Mouse (Mus musculus) stomach, embryonic 16.5 days (tissue): ENCODE data around the gene Poln. TPM values are rescaled to one million over a fixed set of nuclear protein-coding genes. Genes with fewer than 3 reads are reported as not detected.

ENCODE experiments used
- ATAC-seq: fragments of 200-750 bp; cut with Nextera tagmentation; 2 replicates; pipeline ENCODE4 v1.8.0; 2017; ENCODE audit warnings: moderate number of reproducible peaks, moderate TSS enrichment; ENCODE audit not compliant: insufficient read depth, low FRiP score
- H3K27ac ChIP-seq: fragments of 300-500 bp; sonication (generic); 2 replicates; pipeline ENCODE4 v1.5.1; 2014; ENCODE audit warnings: low read length
- H3K27me3 ChIP-seq: fragments of 300-500 bp; sonication (generic); 2 replicates; pipeline ENCODE4 v1.6.1; 2014; ENCODE audit warnings: low read length, control low read depth, mixed read lengths; ENCODE audit not compliant: control insufficient read depth, insufficient read depth
- H3K36me3 ChIP-seq: fragments of 300-500 bp; sonication (generic); 2 replicates; pipeline ENCODE4 v1.6.1; 2014; ENCODE audit warnings: low read length; ENCODE audit not compliant: control insufficient read depth, insufficient read depth
- H3K4me1 ChIP-seq: fragments of 300-500 bp; sonication (generic); 2 replicates; pipeline ENCODE4 v1.6.1; 2014; ENCODE audit warnings: low read length, control low read depth, mixed read lengths; ENCODE audit not compliant: control insufficient read depth, insufficient read depth
- H3K4me2 ChIP-seq: fragments of 300-500 bp; sonication (generic); 2 replicates; pipeline ENCODE4 v1.6.1; 2014; ENCODE audit warnings: low read depth, low read length, mixed read lengths
- H3K4me3 ChIP-seq: fragments of 300-500 bp; sonication (generic); replicated peaks from 2 replicates; pipeline ENCODE4 v1.5.1; 2014; ENCODE audit warnings: mild to moderate bottlenecking, low read length
- H3K9ac ChIP-seq: fragments of 300-500 bp; sonication (generic); 2 replicates; pipeline ENCODE4 v1.6.1; 2014; ENCODE audit warnings: low read length
- H3K9me3 ChIP-seq: fragments of 300-500 bp; sonication (generic); replicated peaks from 2 replicates; pipeline ENCODE4 v1.6.1; 2016; ENCODE audit warnings: low read length, control low read depth; ENCODE audit not compliant: control insufficient read depth
- WGBS: fragments of 180-500 bp; shearing (Covaris S2); extraction: QIAGEN DNeasy Blood & Tissue Kit; methylation state at CpG from one replicate; pipeline ENCODE4 v1.1.7; 2014; 5-methylcytosine and 5-hydroxymethylcytosine counted together
- polyA plus RNA-seq: library from polyadenylated mRNA; unstranded; fragments of >200 nt; fragmentation: Nextera tagmentation; extraction: Ambion mirVana; gene quantifications from 2 replicates; pipeline ENCODE4 v1.2.1, GENCODE M21; 2015

The Poln gene
- polyA plus RNA-seq, 1 experiment from 2014 or later: 1.1 TPM

DNA sequence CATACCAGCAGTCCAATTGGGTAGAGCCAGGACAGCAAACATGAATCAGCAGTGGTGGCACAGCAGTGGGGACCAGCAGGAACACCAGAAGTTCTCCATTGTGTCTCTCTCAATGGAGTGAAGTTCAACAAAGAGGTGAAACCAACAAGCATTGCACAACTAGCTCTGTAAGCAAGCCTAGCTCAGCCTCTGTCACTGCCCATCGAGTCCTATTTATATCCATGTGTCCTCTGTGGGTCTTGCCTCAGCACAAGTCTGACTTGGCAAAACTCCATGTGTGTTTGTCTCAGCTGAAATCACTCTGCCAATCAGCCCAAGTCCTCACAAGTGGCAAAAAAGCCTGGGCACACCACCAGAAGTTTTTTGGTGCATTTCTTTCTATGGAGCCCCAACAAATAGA, 63.6 kb downstream of the Poln start:
- WGBS: 65% methylated on average over 1 of the region's 1 CpGs
- Histone ChIP-seq H3K4me1 (no peaks in the 10 kb centered on the region), H3K9me3 (no peaks in the 10 kb centered on the region), H3K4me3 (no peak overlapping the region), H3K27ac (no peak overlapping the region), H3K4me2 (no peak overlapping the region), H3K36me3 (no peaks in the 10 kb centered on the region), H3K27me3 (no peaks in the 10 kb centered on the region), H3K9ac (no peak overlapping the region)
- ATAC-seq: no peak

- no peaks in the 10 kb centered on the region for H3K27me3 ChIP-seq
- H3K4me1 ChIP-seq: no peaks in the 10 kb centered on the region
- WGBS: 26% methylated on average over 1 of the region's 1 CpGs
- H3K9ac ChIP-seq: no peak overlapping the region
- H3K4me3 ChIP-seq: no peak overlapping the region
- no peaks in the 10 kb centered on the region for H3K9me3 ChIP-seq
- no peak overlapping the region for H3K27ac ChIP-seq
- H3K36me3 ChIP-seq: no peaks in the 10 kb centered on the region
- H3K4me2 ChIP-seq: no peak overlapping the region
- ATAC-seq: no peak
Observed at GRCm38 (mm10) chr5:34097333-34097732, 71.9 kb downstream of the Poln start.

DNA sequence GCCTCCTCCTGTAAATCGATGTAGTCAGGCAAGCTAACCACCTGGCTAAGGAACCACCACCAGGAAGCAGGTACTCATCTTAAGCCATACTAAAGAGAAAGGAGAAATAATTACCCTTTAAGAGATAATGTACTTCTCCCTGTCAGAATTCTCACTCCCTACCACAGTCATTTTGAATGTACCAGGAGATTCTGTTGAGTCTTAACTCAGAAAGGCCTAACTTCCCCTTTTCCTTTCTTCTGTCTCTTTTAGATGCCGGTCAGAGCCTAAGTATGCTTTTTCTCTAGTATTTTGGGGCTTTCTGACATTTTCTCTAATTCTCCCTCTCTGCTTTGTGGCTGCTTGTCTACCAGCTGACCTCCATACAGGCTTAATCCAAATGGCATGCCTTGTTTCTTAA, 76.2 kb downstream of the Poln start:
- ATAC-seq: no peak
- Histone ChIP-seq H3K9me3 (no peaks in the 10 kb centered on the region), H3K4me2 (no peak overlapping the region), H3K4me3 (no peak overlapping the region), H3K36me3 (no peaks in the 10 kb centered on the region), H3K27me3 (no peaks in the 10 kb centered on the region), H3K4me1 (no peaks in the 10 kb centered on the region), H3K9ac (no peak overlapping the region), H3K27ac (no peak overlapping the region)
- WGBS: 76% methylated on average over 2 of the region's 2 CpGs

DNA sequence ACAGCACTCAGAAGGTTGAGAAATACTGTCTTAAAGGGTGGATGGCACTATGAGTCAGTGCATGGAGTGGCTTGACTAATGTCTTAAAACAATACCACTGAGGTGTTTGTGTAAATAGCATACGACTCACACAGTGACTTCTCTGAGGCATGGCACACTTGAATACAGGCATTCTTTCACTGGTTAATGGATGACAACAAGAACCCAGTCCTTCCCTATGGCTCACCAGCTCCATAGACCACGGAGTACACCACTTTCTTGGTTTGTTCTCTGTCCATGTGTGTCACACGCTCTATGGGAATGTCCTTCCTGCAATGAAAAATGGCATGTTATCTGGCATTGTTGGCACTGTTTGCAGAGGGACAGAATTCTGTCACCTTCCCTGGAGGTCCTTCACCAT, 136.7 kb downstream of the Poln start:
- Histone ChIP-seq H3K27me3 (no peaks in the 10 kb centered on the region), H3K9ac (no peak overlapping the region), H3K27ac (no peak overlapping the region), H3K4me1 (no peaks in the 10 kb centered on the region), H3K4me3 (no peak overlapping the region), H3K4me2 (no peak overlapping the region), H3K9me3 (no peaks in the 10 kb centered on the region), H3K36me3 (no peaks in the 10 kb centered on the region)
- no peak for ATAC-seq
- WGBS: 49% methylated on average over 3 of the region's 3 CpGs

GRCm38 (mm10) chr5:34031022-34031421, 138.2 kb downstream of the Poln start:
- Histone ChIP-seq H3K27ac (no peak overlapping the region), H3K9ac (no peak overlapping the region), H3K4me2 (no peak overlapping the region), H3K36me3 (no peaks in the 10 kb centered on the region), H3K4me1 (no peaks in the 10 kb centered on the region), H3K9me3 (no peaks in the 10 kb centered on the region), H3K4me3 (no peak overlapping the region), H3K27me3 (no peaks in the 10 kb centered on the region)
- ATAC-seq: no peak
- 69% methylated on average over 6 of the region's 6 CpGs for WGBS

DNA sequence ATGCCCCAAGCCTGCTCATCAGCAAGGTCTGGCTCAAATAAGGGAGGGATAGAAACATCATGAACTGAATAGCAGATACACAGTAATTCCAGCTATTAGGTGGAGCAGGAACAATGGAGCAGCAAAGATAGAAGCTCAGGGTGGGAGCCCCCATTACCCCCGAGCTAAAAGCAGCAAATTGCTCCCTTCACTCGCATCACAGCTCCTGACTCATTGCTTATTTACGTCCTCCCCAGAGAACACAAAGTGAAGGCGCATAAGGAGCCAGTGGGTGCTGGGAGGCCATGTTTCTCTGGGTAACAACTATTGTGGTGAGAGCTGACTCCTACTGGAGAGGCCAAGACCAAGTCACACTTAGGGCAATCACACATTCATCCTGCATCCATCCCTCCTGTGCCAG, 139.1 kb downstream of the Poln start:
- Histone ChIP-seq H3K27ac (no peak overlapping the region), H3K36me3 (no peaks in the 10 kb centered on the region), H3K9ac (no peak overlapping the region), H3K9me3 (no peaks in the 10 kb centered on the region), H3K4me2 (no peak overlapping the region), H3K4me1 (no peaks in the 10 kb centered on the region), H3K27me3 (no peaks in the 10 kb centered on the region), H3K4me3 (no peak overlapping the region)
- WGBS: 67% methylated on average over 4 of the region's 4 CpGs
- no peak for ATAC-seq

DNA sequence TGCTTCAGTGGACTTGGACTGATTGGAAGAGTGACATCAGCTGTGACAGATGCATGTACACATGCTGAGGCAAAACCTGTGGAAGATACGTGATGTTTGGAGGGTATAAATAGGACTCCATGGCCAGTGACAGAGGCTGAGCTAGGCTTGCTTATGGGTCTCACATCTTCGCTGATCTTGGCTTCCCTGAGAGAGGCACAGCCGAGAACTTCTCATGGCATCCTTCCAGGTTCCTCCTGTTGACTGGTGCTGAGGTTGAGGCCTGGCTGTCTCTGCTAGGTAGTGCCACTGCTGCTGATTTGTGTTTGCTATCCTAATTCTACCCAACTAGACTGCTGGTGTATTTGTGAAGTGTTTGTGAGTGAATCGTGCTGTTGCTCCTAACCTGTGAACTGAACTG, 150.3 kb downstream of the Poln start:
- H3K27me3 ChIP-seq: no peaks in the 10 kb centered on the region
- no peaks in the 10 kb centered on the region for H3K9me3 ChIP-seq
- no peak overlapping the region for H3K4me3 ChIP-seq
- WGBS: 72% methylated on average over 4 of the region's 4 CpGs
- no peak overlapping the region for H3K9ac ChIP-seq
- no peak for ATAC-seq
- no peak overlapping the region for H3K27ac ChIP-seq
- no peak overlapping the region for H3K4me2 ChIP-seq
- H3K36me3 ChIP-seq: no peaks in the 10 kb centered on the region
- no peaks in the 10 kb centered on the region for H3K4me1 ChIP-seq

GRCm38 (mm10) chr5:34014652-34015051, 154.6 kb downstream of the Poln start:
- Histone ChIP-seq H3K27ac (no peak overlapping the region), H3K9ac (no peak overlapping the region), H3K9me3 (no peaks in the 10 kb centered on the region), H3K4me2 (no peak overlapping the region), H3K27me3 (no peaks in the 10 kb centered on the region), H3K4me1 (no peaks in the 10 kb centered on the region), H3K36me3 (no peaks in the 10 kb centered on the region), H3K4me3 (no peak overlapping the region)
- ATAC-seq: no peak
- 58% methylated on average over 1 of the region's 1 CpGs for WGBS

- no peaks in the 10 kb centered on the region for H3K9me3 ChIP-seq
- no peak overlapping the region for H3K4me3 ChIP-seq
- no peak overlapping the region for H3K27ac ChIP-seq
- 82% methylated on average over 4 of the region's 4 CpGs for WGBS
- H3K36me3 ChIP-seq: no peaks in the 10 kb centered on the region
- H3K4me2 ChIP-seq: no peak overlapping the region
- H3K9ac ChIP-seq: no peak overlapping the region
- H3K4me1 ChIP-seq: no peaks in the 10 kb centered on the region
- no peak for ATAC-seq
- H3K27me3 ChIP-seq: no peaks in the 10 kb centered on the region
Observed at GRCm38 (mm10) chr5:34007392-34007941, 161.8 kb downstream of the Poln start.

GRCm38 (mm10) chr5:34006832-34007231, 162.4 kb downstream of the Poln start:
- H3K27ac ChIP-seq: no peak overlapping the region
- no peak overlapping the region for H3K4me3 ChIP-seq
- H3K9ac ChIP-seq: no peak overlapping the region
- 78% methylated on average over 4 of the region's 4 CpGs for WGBS
- H3K36me3 ChIP-seq: no peaks in the 10 kb centered on the region
- H3K9me3 ChIP-seq: no peaks in the 10 kb centered on the region
- no peaks in the 10 kb centered on the region for H3K4me1 ChIP-seq
- ATAC-seq: no peak
- H3K27me3 ChIP-seq: no peaks in the 10 kb centered on the region
- no peak overlapping the region for H3K4me2 ChIP-seq
